Mouse (Mus musculus) liver, embryonic 16.5 days (tissue): ENCODE results near the gene Rab12. TPM values are rescaled to one million over a fixed set of nuclear protein-coding genes. Genes with fewer than 3 reads are reported as not detected.

Experiments
- ATAC-seq: fragments of 200-750 bp; cut with Nextera tagmentation; 2 replicates; pipeline ENCODE4 v1.8.0; 2017; ENCODE audit warnings: low read depth, mild to moderate bottlenecking, moderate number of reproducible peaks, moderate library complexity
- H3K27ac ChIP-seq: fragments of 300-500 bp; sonication (generic); 2 replicates; pipeline ENCODE4 v1.5.1; 2014; ENCODE audit warnings: mild to moderate bottlenecking, low read length
- H3K27me3 ChIP-seq: fragments of 300-500 bp; sonication (generic); 2 replicates; pipeline ENCODE4 v1.6.1; 2014; ENCODE audit warnings: low read depth, low read length, mixed read lengths; ENCODE audit not compliant: control insufficient read depth, insufficient read depth
- H3K36me3 ChIP-seq: fragments of 300-500 bp; sonication (generic); 2 replicates; pipeline ENCODE4 v1.6.1; 2014; ENCODE audit warnings: mild to moderate bottlenecking; ENCODE audit not compliant: control insufficient read depth, insufficient read depth
- H3K4me1 ChIP-seq: fragments of 300-500 bp; sonication (generic); 2 replicates; pipeline ENCODE4 v1.6.1; 2014; ENCODE audit warnings: low read depth, low read length, mixed read lengths; ENCODE audit not compliant: control insufficient read depth
- H3K4me2 ChIP-seq: fragments of 300-500 bp; sonication (generic); 2 replicates; pipeline ENCODE4 v1.6.1; 2014; ENCODE audit warnings: low read depth, low read length, mixed read lengths
- H3K4me3 ChIP-seq: fragments of 300-500 bp; sonication (generic); 2 replicates; pipeline ENCODE4 v1.5.1; 2014; ENCODE audit warnings: low read depth, mild to moderate bottlenecking, low read length
- H3K9ac ChIP-seq: fragments of 300-500 bp; sonication (generic); 2 replicates; pipeline ENCODE4 v1.6.1; 2014; ENCODE audit warnings: low read depth, low read length
- H3K9me3 ChIP-seq: fragments of 300-500 bp; sonication (generic); replicated peaks from 2 replicates; pipeline ENCODE4 v1.6.1; 2016; ENCODE audit warnings: low read length; ENCODE audit not compliant: control insufficient read depth
- WGBS: fragments of 180-500 bp; shearing (Covaris S2); extraction: QIAGEN DNeasy Blood & Tissue Kit; methylation state at CpG from one replicate; pipeline ENCODE4 v1.1.7; 2014; ENCODE audit not compliant: insufficient replicate concordance; 5-methylcytosine and 5-hydroxymethylcytosine counted together
- polyA plus RNA-seq: library from polyadenylated mRNA; unstranded; fragments of >200 nt; fragmentation: Nextera tagmentation; extraction: Ambion mirVana; gene quantifications from 2 replicates; pipeline ENCODE4 v1.2.1, GENCODE M21; 2015

Rab12 gene
- polyA plus RNA-seq, 1 experiment from 2014 or later = 2.5 TPM

DNA sequence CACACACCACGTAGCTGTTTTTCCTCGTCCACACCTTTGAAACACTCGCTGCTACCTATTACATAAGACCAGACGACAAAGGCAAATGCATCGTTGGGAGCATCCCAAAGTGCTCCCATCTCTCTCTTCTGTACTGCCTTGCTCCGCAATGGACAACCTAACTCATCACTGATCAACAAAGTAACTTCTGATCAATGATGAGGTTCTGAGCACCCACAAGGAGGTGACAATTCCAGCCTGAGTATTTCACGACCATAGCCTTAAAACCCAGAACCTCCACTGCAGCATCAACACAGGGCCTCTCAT is 72.6 kb downstream of the Rab12 start:
- H3K4me3 ChIP-seq = no peak overlapping the region
- no peaks in the 10 kb centered on the region for H3K36me3 ChIP-seq
- H3K9ac ChIP-seq = no peak overlapping the region
- no peak overlapping the region for H3K27ac ChIP-seq
- peaks cover 55% of the 10 kb centered on the region for H3K27me3 ChIP-seq
- 40% methylated on average over 7 of the region's 7 CpGs for WGBS
- peaks cover 2% of the 10 kb centered on the region for H3K4me1 ChIP-seq
- H3K9me3 ChIP-seq = no peaks in the 10 kb centered on the region
- H3K4me2 ChIP-seq = no peak overlapping the region
- no peak for ATAC-seq

DNA sequence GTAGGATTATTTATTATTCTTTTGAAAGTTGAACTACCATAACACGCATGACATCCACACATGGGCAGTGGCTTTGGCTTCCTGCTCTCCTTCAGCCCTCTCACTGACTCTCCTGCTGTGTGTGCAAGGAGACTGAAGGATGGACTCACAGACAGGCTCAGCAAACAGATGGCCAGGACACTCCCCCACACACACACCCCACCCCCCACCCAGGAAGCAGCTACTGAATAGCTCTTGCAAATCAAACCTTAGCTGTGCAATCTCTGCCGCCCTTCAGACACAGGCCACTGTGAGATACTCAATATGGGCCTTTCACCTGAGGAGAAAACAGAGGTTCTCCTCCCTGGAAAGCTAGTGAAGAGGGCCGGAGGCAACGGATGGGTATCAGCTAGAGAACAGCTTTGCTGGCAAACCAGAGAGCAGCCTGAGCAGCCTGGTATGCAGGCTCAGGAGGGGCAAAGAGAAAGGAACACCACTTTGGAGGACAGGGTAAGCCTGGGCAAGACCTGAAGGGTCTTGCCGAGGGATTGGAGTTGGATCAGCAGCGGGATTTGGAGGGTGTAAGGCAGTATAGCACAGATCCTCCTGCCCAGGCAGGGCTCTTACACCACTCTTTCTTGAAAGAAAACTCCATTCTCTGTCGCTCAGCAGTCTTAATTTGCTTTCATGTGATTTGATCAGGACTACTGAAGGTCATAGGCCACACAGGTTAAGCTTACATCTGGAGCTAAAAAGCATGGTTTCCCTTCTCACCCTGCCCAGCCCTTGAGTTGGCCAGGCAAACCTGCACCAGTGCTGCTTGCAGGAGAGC is 73.1 kb downstream of the Rab12 start:
- Histone ChIP-seq H3K4me2 (no peak overlapping the region), H3K9me3 (no peaks in the 10 kb centered on the region), H3K4me1 (peaks cover 2% of the 10 kb centered on the region), H3K9ac (no peak overlapping the region), H3K27ac (no peak overlapping the region), H3K4me3 (no peak overlapping the region), H3K27me3 (peaks cover 51% of the 10 kb centered on the region), H3K36me3 (no peaks in the 10 kb centered on the region)
- WGBS = 57% methylated on average over 7 of the region's 7 CpGs
- ATAC-seq = no peak

Other genes starting within 250 kb of the Rab12 start
- gene Mtcl1, start 70.0 kb downstream of the Rab12 start, polyA plus RNA-seq = 0.05 and 0.21 TPM in 2 replicates
- gene Themis3, start 74.9 kb upstream of the Rab12 start, polyA plus RNA-seq = not detected in 2 replicates